Mouse (Mus musculus): Measurements from ENCODE around the gene Birc2. TPM values are rescaled to one million over a fixed set of nuclear protein-coding genes. Genes with fewer than 3 reads are reported as not detected.
A peak's percentile ranks its signal among the peaks of the same experiment; 100 is the strongest.
"Not testable (repeated sequence)": the region's sequence is repeated elsewhere in the genome, so short reads cannot be mapped to it uniquely, and the experiment has no call there.

Birc2 gene
- polyA plus RNA-seq, 1 experiment from 2014 or later, result 57.8 TPM

DNA sequence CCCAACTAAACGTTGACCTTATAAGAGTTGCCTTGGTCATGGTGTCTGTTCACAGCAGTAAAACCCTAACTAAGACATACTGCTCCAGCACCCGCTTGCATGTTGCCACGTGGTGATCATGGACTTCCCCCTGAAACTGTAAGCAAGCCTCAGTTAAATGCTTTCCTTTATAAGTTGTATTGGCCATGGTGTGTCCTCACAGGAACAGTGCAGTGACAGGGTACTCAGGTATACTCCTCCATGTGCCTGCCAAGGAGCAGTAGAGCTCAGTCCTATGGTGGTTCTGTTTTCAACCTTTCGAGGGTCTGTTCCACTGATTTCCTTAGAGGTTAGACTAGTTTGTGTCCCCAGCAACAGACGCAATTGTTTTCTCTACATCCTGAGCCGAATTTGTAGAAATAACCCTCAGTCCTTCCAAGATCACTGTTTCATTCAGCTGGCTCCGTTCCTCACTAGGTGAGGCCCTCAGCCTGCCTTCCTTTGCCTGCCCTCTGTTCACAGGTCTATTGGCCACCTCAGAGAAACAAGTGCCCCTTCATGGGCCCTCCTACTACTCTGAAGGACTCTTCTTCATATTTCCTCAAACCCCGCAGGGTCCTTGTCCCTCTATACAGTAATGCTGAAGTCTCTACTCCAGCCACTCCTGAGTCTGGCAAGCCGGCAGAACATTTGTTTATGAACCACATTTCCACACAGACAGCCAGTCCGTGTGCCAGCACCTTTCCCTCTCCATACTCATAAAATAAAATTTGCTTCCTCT lies 33.9 kb upstream of the Birc2 start:
- Histone ChIP-seq H3K27me3 (replicated peaks; ENCODE audit: control insufficient read depth, insufficient read depth, low read length) (no peaks in the 10 kb centered on the region), H3K36me3 (ENCODE audit: control insufficient read depth, insufficient read depth) (no peaks in the 10 kb centered on the region), H3K4me2 (ENCODE audit: low read length) (no peak overlapping the region), H3K4me3 (replicated peaks; ENCODE audit: low read length) (no peak overlapping the region), H3K9ac (replicated peaks; ENCODE audit: low read depth, low read length) (no peak overlapping the region), H3K4me1 (replicated peaks; ENCODE audit: control insufficient read depth, insufficient read depth, low read length) (peaks cover 6% of the 10 kb centered on the region), H3K9me3 (ENCODE audit: control insufficient read depth, low read length) (no peaks in the 10 kb centered on the region), H3K27ac (ENCODE audit: low read length) (no peak overlapping the region)
- WGBS, result 91% methylated on average over 10 of the region's 10 CpGs
- ATAC-seq, result no peak

DNA sequence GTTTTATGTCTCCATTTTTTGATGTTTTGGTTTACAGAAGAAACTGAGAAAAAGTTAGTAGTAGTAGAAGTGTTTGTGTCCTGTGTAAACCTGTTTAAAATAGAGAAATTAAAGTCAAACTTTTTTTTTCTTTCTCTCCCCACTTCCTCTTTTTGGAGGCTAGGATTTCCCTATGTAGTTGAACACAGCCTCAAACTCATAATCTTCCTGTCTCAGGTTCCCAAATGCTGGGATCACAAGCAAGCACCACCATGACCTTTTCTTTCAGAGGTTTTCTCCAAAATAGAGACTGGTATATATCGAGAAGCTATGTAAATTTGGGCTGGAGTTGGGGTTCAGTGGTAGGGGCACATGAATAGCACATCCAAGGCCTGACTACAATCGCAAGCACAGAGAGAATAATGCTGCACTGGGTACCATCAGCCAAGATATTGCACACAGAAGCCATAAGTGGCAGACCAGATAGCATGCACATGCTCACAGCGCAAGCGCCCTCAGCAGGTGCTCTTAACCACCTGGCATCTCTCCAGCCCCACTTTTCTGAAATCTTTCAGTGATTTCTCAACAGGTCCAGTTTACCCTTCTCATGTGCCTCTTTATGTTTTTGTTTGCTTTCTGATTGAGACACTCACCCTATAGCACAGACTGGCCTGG lies 32.1 kb upstream of the Birc2 start:
- Histone ChIP-seq H3K4me2 (ENCODE audit: low read length) (no peak overlapping the region), H3K27ac (ENCODE audit: low read length) (no peak overlapping the region), H3K36me3 (ENCODE audit: control insufficient read depth, insufficient read depth) (no peaks in the 10 kb centered on the region), H3K27me3 (replicated peaks; ENCODE audit: control insufficient read depth, insufficient read depth, low read length) (no peaks in the 10 kb centered on the region), H3K4me1 (replicated peaks; ENCODE audit: control insufficient read depth, insufficient read depth, low read length) (peaks cover 6% of the 10 kb centered on the region), H3K4me3 (replicated peaks; ENCODE audit: low read length) (no peak overlapping the region), H3K9me3 (ENCODE audit: control insufficient read depth, low read length) (no peaks in the 10 kb centered on the region), H3K9ac (replicated peaks; ENCODE audit: low read depth, low read length) (no peak overlapping the region)
- 92% methylated on average over 4 of the region's 4 CpGs for WGBS
- no peak for ATAC-seq

GRCm38 (mm10) chr9:7867981-7868380 lies 31.1 kb upstream of the Birc2 start:
- ATAC-seq, result no peak
- no peak overlapping the region for H3K27ac ChIP-seq (ENCODE audit: low read length)
- peaks cover 6% of the 10 kb centered on the region for H3K4me1 ChIP-seq (replicated peaks; ENCODE audit: control insufficient read depth, insufficient read depth, low read length)
- H3K27me3 ChIP-seq (replicated peaks; ENCODE audit: control insufficient read depth, insufficient read depth, low read length), result no peaks in the 10 kb centered on the region
- H3K9ac ChIP-seq (replicated peaks; ENCODE audit: low read depth, low read length), result no peak overlapping the region
- no peaks in the 10 kb centered on the region for H3K36me3 ChIP-seq (ENCODE audit: control insufficient read depth, insufficient read depth)
- no peak overlapping the region for H3K4me2 ChIP-seq (ENCODE audit: low read length)
- H3K4me3 ChIP-seq (replicated peaks; ENCODE audit: low read length), result no peak overlapping the region
- no peaks in the 10 kb centered on the region for H3K9me3 ChIP-seq (ENCODE audit: control insufficient read depth, low read length)
- WGBS, result 93% methylated on average over 3 of the region's 3 CpGs

GRCm38 (mm10) chr9:7866981-7867380 lies 30.1 kb upstream of the Birc2 start:
- not testable (repeated sequence) for ATAC-seq; H3K4me1 ChIP-seq (replicated peaks; ENCODE audit: control insufficient read depth, insufficient read depth, low read length); H3K27ac ChIP-seq (ENCODE audit: low read length); H3K4me3 ChIP-seq (replicated peaks; ENCODE audit: low read length); H3K27me3 ChIP-seq (replicated peaks; ENCODE audit: control insufficient read depth, insufficient read depth, low read length); H3K9me3 ChIP-seq (ENCODE audit: control insufficient read depth, low read length); H3K4me2 ChIP-seq (ENCODE audit: low read length); H3K36me3 ChIP-seq (ENCODE audit: control insufficient read depth, insufficient read depth); H3K9ac ChIP-seq (replicated peaks; ENCODE audit: low read depth, low read length)
- WGBS, result 86% methylated on average over 2 of the region's 2 CpGs

GRCm38 (mm10) chr9:7860976-7861375 lies 24.1 kb upstream of the Birc2 start:
- Histone ChIP-seq H3K27me3 (replicated peaks; ENCODE audit: control insufficient read depth, insufficient read depth, low read length) (no peaks in the 10 kb centered on the region), H3K27ac (ENCODE audit: low read length) (no peak overlapping the region), H3K4me1 (replicated peaks; ENCODE audit: control insufficient read depth, insufficient read depth, low read length) (no peaks in the 10 kb centered on the region), H3K4me2 (ENCODE audit: low read length) (no peak overlapping the region), H3K9me3 (ENCODE audit: control insufficient read depth, low read length) (no peaks in the 10 kb centered on the region), H3K36me3 (ENCODE audit: control insufficient read depth, insufficient read depth) (no peaks in the 10 kb centered on the region), H3K9ac (replicated peaks; ENCODE audit: low read depth, low read length) (no peak overlapping the region), H3K4me3 (replicated peaks; ENCODE audit: low read length) (no peak overlapping the region)
- ATAC-seq, result no peak
- WGBS, result 89% methylated on average over 5 of the region's 5 CpGs

DNA sequence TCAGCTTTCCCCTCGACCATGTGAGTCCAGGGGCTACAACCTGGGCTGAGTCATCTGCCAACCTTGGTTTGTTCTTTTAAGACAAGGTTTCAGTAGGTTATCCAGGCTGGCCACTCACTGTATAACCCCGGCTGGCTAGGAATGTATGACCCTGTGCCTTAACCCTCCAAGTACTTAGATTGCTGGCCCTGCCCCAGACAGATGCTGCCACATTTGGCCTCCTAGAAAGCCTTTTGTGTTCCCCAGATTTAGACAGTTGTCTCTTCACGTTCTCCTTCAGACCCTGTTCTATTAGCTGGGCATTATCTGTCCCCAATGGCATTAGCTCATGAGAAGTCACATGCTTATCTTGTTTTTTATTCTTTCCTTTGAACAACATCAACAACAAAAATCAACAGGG lies 19.0 kb upstream of the Birc2 start:
- Histone ChIP-seq H3K36me3 (ENCODE audit: control insufficient read depth, insufficient read depth) (no peaks in the 10 kb centered on the region), H3K9me3 (ENCODE audit: control insufficient read depth, low read length) (no peaks in the 10 kb centered on the region), H3K9ac (replicated peaks; ENCODE audit: low read depth, low read length) (no peak overlapping the region), H3K27ac (ENCODE audit: low read length) (no peak overlapping the region), H3K27me3 (replicated peaks; ENCODE audit: control insufficient read depth, insufficient read depth, low read length) (no peaks in the 10 kb centered on the region), H3K4me2 (ENCODE audit: low read length) (no peak overlapping the region), H3K4me3 (replicated peaks; ENCODE audit: low read length) (no peak overlapping the region), H3K4me1 (replicated peaks; ENCODE audit: control insufficient read depth, insufficient read depth, low read length) (no peaks in the 10 kb centered on the region)
- ATAC-seq, result no peak
- WGBS, result 65% methylated on average over 3 of the region's 3 CpGs

- Histone ChIP-seq H3K36me3 (ENCODE audit: control insufficient read depth, insufficient read depth) (no peaks in the 10 kb centered on the region), H3K27ac (ENCODE audit: low read length) (no peak overlapping the region), H3K9ac (replicated peaks; ENCODE audit: low read depth, low read length) (no peak overlapping the region), H3K27me3 (replicated peaks; ENCODE audit: control insufficient read depth, insufficient read depth, low read length) (no peaks in the 10 kb centered on the region), H3K4me1 (replicated peaks; ENCODE audit: control insufficient read depth, insufficient read depth, low read length) (no peaks in the 10 kb centered on the region), H3K9me3 (ENCODE audit: control insufficient read depth, low read length) (no peaks in the 10 kb centered on the region), H3K4me2 (ENCODE audit: low read length) (no peak overlapping the region), H3K4me3 (replicated peaks; ENCODE audit: low read length) (no peak overlapping the region)
- 50% methylated on average over 1 of the region's 1 CpGs for WGBS
- peak; percentile 40; the same call in 1 of the 2 replicates for ATAC-seq
Observed at GRCm38 (mm10) chr9:7855374-7855773, 18.5 kb upstream of the Birc2 start.

DNA sequence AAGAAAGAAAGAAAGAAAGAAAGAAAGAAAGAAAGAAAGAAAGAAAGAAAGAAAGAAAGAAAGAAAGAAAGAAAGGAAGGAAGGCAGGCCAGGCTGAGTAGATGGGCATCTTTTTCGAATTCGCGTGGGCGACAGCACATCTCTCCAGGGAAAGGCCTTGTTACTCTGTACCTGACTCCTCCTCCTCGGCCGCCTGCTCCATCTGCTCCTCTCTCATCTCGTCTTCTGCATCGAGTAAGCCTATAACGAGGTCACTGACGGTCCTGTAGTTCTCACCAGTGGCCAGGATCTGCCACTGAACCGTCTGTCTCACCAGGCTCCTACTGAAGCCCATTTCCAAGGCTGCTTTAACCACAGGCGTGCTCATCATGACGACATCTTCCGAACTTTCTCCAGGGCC lies 17.3 kb upstream of the Birc2 start:
- ATAC-seq; H3K4me1 ChIP-seq (replicated peaks; ENCODE audit: control insufficient read depth, insufficient read depth, low read length); H3K27me3 ChIP-seq (replicated peaks; ENCODE audit: control insufficient read depth, insufficient read depth, low read length); H3K27ac ChIP-seq (ENCODE audit: low read length); H3K9me3 ChIP-seq (ENCODE audit: control insufficient read depth, low read length); H3K9ac ChIP-seq (replicated peaks; ENCODE audit: low read depth, low read length); H3K4me2 ChIP-seq (ENCODE audit: low read length); H3K36me3 ChIP-seq (ENCODE audit: control insufficient read depth, insufficient read depth); H3K4me3 ChIP-seq (replicated peaks; ENCODE audit: low read length): not testable (repeated sequence)
- WGBS, result 64% methylated on average over 14 of the region's 14 CpGs

GRCm38 (mm10) chr9:7852346-7853230 lies 15.7 kb upstream of the Birc2 start:
- Histone ChIP-seq H3K9ac (replicated peaks; ENCODE audit: low read depth, low read length) (no peak overlapping the region), H3K36me3 (ENCODE audit: control insufficient read depth, insufficient read depth) (no peaks in the 10 kb centered on the region), H3K27ac (ENCODE audit: low read length) (no peak overlapping the region), H3K27me3 (replicated peaks; ENCODE audit: control insufficient read depth, insufficient read depth, low read length) (no peaks in the 10 kb centered on the region), H3K4me3 (replicated peaks; ENCODE audit: low read length) (no peak overlapping the region), H3K9me3 (ENCODE audit: control insufficient read depth, low read length) (no peaks in the 10 kb centered on the region), H3K4me1 (replicated peaks; ENCODE audit: control insufficient read depth, insufficient read depth, low read length) (no peaks in the 10 kb centered on the region), H3K4me2 (ENCODE audit: low read length) (no peak overlapping the region)
- no peak for ATAC-seq
- WGBS, result 84% methylated on average over 4 of the region's 4 CpGs
